Mouse (Mus musculus) midbrain, embryonic 16.5 days (tissue): ENCODE results near the gene Ankrd66. TPM values are rescaled to one million over a fixed set of nuclear protein-coding genes. Genes with fewer than 3 reads are reported as not detected.
A peak's percentile ranks its signal among the peaks of the same experiment; 100 is the strongest.

Experiments used
- ATAC-seq: fragments of 200-750 bp; cut with Nextera tagmentation; 2 replicates; pipeline ENCODE4 v1.8.0; 2017; ENCODE audit warnings: moderate TSS enrichment
- H3K27ac ChIP-seq: fragments of 300-500 bp; sonication (generic); 2 replicates; pipeline ENCODE4 v1.5.1; 2014; ENCODE audit warnings: mild to moderate bottlenecking, low read length, mixed read lengths
- H3K27me3 ChIP-seq: fragments of 300-500 bp; sonication (generic); 2 replicates; pipeline ENCODE4 v1.6.1; 2014; ENCODE audit warnings: low read depth, low read length, mixed read lengths; ENCODE audit not compliant: control insufficient read depth, insufficient read depth
- H3K36me3 ChIP-seq: fragments of 300-500 bp; sonication (generic); 2 replicates; pipeline ENCODE4 v1.6.1; 2014; ENCODE audit warnings: mild to moderate bottlenecking, low read length, moderate library complexity, mixed read lengths; ENCODE audit not compliant: control insufficient read depth, insufficient read depth
- H3K4me1 ChIP-seq: fragments of 300-500 bp; sonication (generic); 2 replicates; pipeline ENCODE4 v1.6.1; 2014; ENCODE audit warnings: mild to moderate bottlenecking, low read length, mixed read lengths; ENCODE audit not compliant: control insufficient read depth, insufficient read depth
- H3K4me2 ChIP-seq: fragments of 300-500 bp; sonication (generic); 2 replicates; pipeline ENCODE4 v1.6.1; 2014; ENCODE audit warnings: mild to moderate bottlenecking, low read length, mixed read lengths
- H3K4me3 ChIP-seq: fragments of 300-500 bp; sonication (generic); 2 replicates; pipeline ENCODE4 v1.5.1; 2014; ENCODE audit warnings: low read depth, mild to moderate bottlenecking, low read length, moderate library complexity, mixed read lengths
- H3K9ac ChIP-seq: fragments of 300-500 bp; sonication (generic); 2 replicates; pipeline ENCODE4 v1.6.1; 2014; ENCODE audit warnings: low read depth, low read length, mixed read lengths
- H3K9me3 ChIP-seq: fragments of 300-500 bp; sonication (generic); replicated peaks from 2 replicates; pipeline ENCODE4 v1.6.1; 2014; ENCODE audit warnings: mild to moderate bottlenecking, low read length, mixed read lengths; ENCODE audit not compliant: control insufficient read depth, poor library complexity, severe bottlenecking
- WGBS: fragments of 180-500 bp; shearing (Covaris S2); extraction: QIAGEN DNeasy Blood & Tissue Kit; methylation state at CpG from one replicate; pipeline ENCODE4 v1.1.7; 2014; 5-methylcytosine and 5-hydroxymethylcytosine counted together
- polyA plus RNA-seq: library from polyadenylated mRNA; unstranded; fragments of >200 nt; fragmentation: Nextera tagmentation; extraction: Ambion mirVana; gene quantifications from 2 replicates; pipeline ENCODE4 v1.2.1, GENCODE M21; 2015

Gene Ankrd66
- polyA plus RNA-seq, result 0.47 and 0.50 TPM in 2 replicates

DNA sequence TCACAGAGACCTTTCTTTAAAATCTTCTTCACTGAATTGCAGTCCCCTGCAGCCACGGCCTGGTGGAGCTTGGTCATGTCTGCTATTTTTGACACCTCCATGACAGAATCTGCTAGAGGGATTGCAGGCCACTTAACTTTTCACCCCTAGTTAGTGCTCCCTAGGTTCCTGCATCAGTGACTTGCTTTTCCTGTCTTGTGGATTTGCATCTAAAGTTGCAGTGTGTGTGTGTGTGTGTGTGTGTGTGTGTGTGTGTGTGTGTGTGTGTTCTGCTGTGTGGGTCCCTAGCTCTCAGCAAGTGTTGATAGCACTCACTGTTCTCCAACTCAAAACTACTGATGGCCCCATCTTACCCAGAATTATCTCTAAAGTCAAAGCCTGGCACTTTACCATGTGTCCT lies at the start of gene Ankrd66:
Gene Ankrd66 (minus strand): TSS at position 101 of the 400 bp plus-strand sequence.
- Histone ChIP-seq H3K4me1 (no peaks in the 10 kb centered on the region), H3K4me2 (no peak within 1 kb of the TSS), H3K36me3 (no peaks in the 10 kb centered on the region), H3K9me3 (no peaks in the 10 kb centered on the region), H3K27ac (no peak within 1 kb of the TSS), H3K9ac (no peak within 1 kb of the TSS), H3K27me3 (no peaks in the 10 kb centered on the region; the same call in 1 of the 2 replicates), H3K4me3 (no peak within 1 kb of the TSS)
- WGBS, result 70% methylated on average over 1 of the region's 1 CpGs
- ATAC-seq, result no peak

DNA sequence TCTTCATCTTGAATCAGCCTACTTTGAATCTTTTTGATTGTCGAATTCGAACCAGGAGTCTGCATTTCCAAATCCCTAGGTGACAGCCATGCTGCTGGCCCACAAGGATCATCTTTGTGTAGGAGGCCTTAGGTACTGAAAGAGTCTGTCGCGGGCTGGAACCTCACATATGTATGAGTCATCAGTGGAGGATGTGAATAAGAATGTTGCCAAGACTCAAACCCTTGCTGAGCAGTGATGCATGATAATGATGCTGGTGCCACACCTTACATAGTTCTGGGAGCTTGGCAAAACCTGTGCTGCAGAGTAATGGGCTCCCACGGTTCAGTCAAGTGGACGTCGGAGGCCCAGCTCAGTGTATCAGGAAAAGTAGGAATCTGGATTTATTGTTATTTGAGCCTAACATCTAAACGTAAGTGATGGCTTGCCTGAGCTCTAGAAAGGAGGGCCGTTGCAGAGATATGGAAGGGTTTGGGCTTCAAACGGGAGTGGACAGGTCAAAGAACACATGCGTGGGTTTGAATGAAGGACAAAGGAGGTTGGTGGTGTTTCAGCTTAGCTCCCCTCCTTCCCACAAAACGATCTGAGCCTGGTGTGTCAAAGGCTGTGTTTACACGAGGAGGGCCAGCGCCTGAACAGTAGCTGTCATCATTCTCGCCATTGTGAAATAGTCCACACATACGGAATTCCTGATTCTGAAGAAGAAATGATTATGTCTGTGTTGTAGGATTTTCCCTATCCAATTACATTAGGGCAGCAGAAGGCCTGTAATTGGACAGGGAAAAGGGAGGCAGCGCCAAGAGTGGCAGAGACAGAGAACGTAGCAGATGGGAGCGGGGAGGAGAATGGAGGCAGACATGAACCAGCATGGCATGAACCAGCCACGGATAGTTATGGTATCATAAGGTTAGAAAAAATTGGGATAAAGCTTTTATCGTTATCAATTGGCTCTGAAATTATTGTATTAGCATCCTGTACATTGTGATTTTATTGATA lies 49.2 kb upstream of the Ankrd66 start:
- H3K9ac ChIP-seq, result no peak overlapping the region

GRCm38 (mm10) chr17:43590531-43590930 lies 47.1 kb upstream of the Ankrd66 start:
- Histone ChIP-seq H3K27me3 (no peaks in the 10 kb centered on the region), H3K4me1 (no peaks in the 10 kb centered on the region), H3K4me2 (no peak overlapping the region), H3K36me3 (no peaks in the 10 kb centered on the region), H3K9ac (no peak overlapping the region), H3K9me3 (no peaks in the 10 kb centered on the region), H3K4me3 (no peak overlapping the region), H3K27ac (no peak overlapping the region)
- 68% methylated on average over 5 of the region's 5 CpGs for WGBS
- no peak for ATAC-seq

More for the DNA sequence above, 49.2 kb upstream of the Ankrd66 start:
- Histone ChIP-seq H3K36me3 (no peaks in the 10 kb centered on the region), H3K9me3 (no peaks in the 10 kb centered on the region), H3K4me2 (no peak overlapping the region), H3K4me1 (no peaks in the 10 kb centered on the region), H3K27ac (no peak overlapping the region), H3K27me3 (no peaks in the 10 kb centered on the region), H3K4me3 (no peak overlapping the region)
- no peak for ATAC-seq
- 88% methylated on average over 21 of the region's 21 CpGs for WGBS

GRCm38 (mm10) chr17:43589750-43590149 lies 46.3 kb upstream of the Ankrd66 start:
- Histone ChIP-seq H3K36me3 (no peaks in the 10 kb centered on the region), H3K9me3 (no peaks in the 10 kb centered on the region), H3K27ac (no peak overlapping the region), H3K4me3 (no peak overlapping the region), H3K4me1 (no peaks in the 10 kb centered on the region), H3K9ac (no peak overlapping the region), H3K27me3 (no peaks in the 10 kb centered on the region), H3K4me2 (no peak overlapping the region)
- WGBS, result 95% methylated on average over 6 of the region's 6 CpGs
- ATAC-seq, result no peak

GRCm38 (mm10) chr17:43587278-43587677 lies 43.8 kb upstream of the Ankrd66 start:
- no peak overlapping the region for H3K4me2 ChIP-seq
- no peaks in the 10 kb centered on the region for H3K9me3 ChIP-seq
- no peak overlapping the region for H3K27ac ChIP-seq
- H3K27me3 ChIP-seq, result no peaks in the 10 kb centered on the region
- no peaks in the 10 kb centered on the region for H3K4me1 ChIP-seq
- no peak overlapping the region for H3K9ac ChIP-seq
- 96% methylated on average over 2 of the region's 2 CpGs for WGBS
- no peaks in the 10 kb centered on the region for H3K36me3 ChIP-seq
- no peak overlapping the region for H3K4me3 ChIP-seq
- no peak for ATAC-seq

DNA sequence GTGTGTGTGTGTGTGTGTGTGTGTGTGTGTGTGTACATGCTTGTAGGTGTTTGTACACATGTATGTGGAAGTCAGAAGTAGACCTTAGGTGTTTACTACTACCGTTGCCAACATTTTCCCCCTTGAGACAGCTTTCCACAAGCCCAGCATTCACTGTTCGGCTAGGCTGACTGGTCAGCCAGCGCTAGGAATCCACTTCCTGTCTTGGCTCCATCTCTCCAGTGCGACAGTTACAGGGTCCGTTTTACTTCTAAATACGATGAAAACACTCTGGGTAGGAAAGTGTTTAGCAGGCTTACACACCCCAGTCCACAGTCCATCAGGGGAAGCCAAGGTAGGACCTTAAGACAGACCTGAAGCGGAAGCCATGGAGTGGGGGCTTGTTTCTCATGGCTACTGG lies 41.3 kb upstream of the Ankrd66 start:
- Histone ChIP-seq H3K27ac (no peak overlapping the region), H3K36me3 (no peaks in the 10 kb centered on the region), H3K4me3 (no peak overlapping the region), H3K9me3 (no peaks in the 10 kb centered on the region), H3K4me1 (peaks cover 7% of the 10 kb centered on the region; the same call in 1 of the 2 replicates), H3K4me2 (no peak overlapping the region), H3K9ac (no peak overlapping the region), H3K27me3 (no peaks in the 10 kb centered on the region)
- WGBS, result 90% methylated on average over 7 of the region's 7 CpGs
- ATAC-seq, result no peak

DNA sequence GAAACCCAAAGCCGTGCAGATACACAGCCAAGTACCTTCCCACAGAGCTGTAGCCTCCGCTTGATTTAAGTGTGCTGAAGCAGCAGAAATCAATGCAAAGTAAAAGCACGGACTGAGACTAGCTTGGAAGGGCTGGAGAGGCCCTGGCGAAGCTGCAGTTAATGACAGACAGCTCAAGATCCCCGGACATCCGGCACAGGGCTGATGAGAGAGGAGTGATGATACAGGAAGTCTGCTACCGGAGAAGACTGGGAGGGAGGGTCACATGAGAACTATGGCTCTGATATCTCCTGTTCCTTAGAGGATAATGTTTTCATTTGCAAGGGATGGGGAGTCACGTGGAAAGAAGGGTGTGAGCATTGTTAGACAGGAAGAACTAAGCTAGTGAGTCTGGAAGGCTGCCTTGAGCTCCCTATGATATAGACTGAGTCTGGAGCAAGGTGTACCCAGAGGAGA lies 37.6 kb upstream of the Ankrd66 start:
- H3K4me1 ChIP-seq, result peaks cover 7% of the 10 kb centered on the region; the same call in 1 of the 2 replicates
- H3K27ac ChIP-seq, result no peak overlapping the region
- peak; percentile 77 for ATAC-seq
- no peak overlapping the region for H3K4me3 ChIP-seq
- 14% methylated on average over 8 of the region's 8 CpGs for WGBS
- H3K9me3 ChIP-seq, result no peaks in the 10 kb centered on the region
- H3K36me3 ChIP-seq, result no peaks in the 10 kb centered on the region
- no peak overlapping the region for H3K9ac ChIP-seq
- H3K27me3 ChIP-seq, result no peaks in the 10 kb centered on the region
- peak overlapping the region; percentile 19 for H3K4me2 ChIP-seq

GRCm38 (mm10) chr17:43580456-43580855 lies 37.0 kb upstream of the Ankrd66 start:
- no peaks in the 10 kb centered on the region for H3K27me3 ChIP-seq
- WGBS, result 28% methylated on average over 3 of the region's 3 CpGs

GRCm38 (mm10) chr17:43573624-43574073 lies 30.2 kb upstream of the Ankrd66 start:
- 12% methylated on average over 3 of the region's 3 CpGs for WGBS
- ATAC-seq, result no peak
- Histone ChIP-seq H3K27ac (no peak overlapping the region), H3K4me2 (no peak overlapping the region), H3K4me1 (no peaks in the 10 kb centered on the region; the same call in 1 of the 2 replicates), H3K9ac (no peak overlapping the region), H3K9me3 (no peaks in the 10 kb centered on the region), H3K27me3 (no peaks in the 10 kb centered on the region; the same call in 1 of the 2 replicates), H3K4me3 (no peak overlapping the region), H3K36me3 (no peaks in the 10 kb centered on the region)

More at GRCm38 (mm10) chr17:43580456-43580855, 37.0 kb upstream of the Ankrd66 start:
- H3K4me3 ChIP-seq, result no peak overlapping the region
- H3K9ac ChIP-seq, result no peak overlapping the region
- ATAC-seq, result peak; percentile 51; the same call in 1 of the 2 replicates
- H3K27ac ChIP-seq, result no peak overlapping the region
- H3K9me3 ChIP-seq, result no peaks in the 10 kb centered on the region
- H3K4me1 ChIP-seq, result peaks cover 7% of the 10 kb centered on the region; the same call in 1 of the 2 replicates
- no peaks in the 10 kb centered on the region for H3K36me3 ChIP-seq
- peak overlapping the region; percentile 19 for H3K4me2 ChIP-seq
